Mouse (Mus musculus): ENCODE data around the gene Ccdc82. TPM values are rescaled to one million over a fixed set of nuclear protein-coding genes. Genes with fewer than 3 reads are reported as not detected.

The Ccdc82 gene
- 15.7 and 19.3 TPM in 2 replicates for total RNA-seq (2021)
- long read RNA-seq, experiment 1, full-length matches to known transcripts, result 6 of 11 reads
- long read RNA-seq, experiment 1, partial matches to known transcripts, result 3 of 11 reads
- long read RNA-seq, experiment 1, other reads (novel, unspliced or antisense), result 2 of 11 reads
- long read RNA-seq, experiment 2, partial matches to known transcripts, result 0 of 3 reads
- long read RNA-seq, experiment 2, other reads (novel, unspliced or antisense), result 2 of 3 reads

DNA sequence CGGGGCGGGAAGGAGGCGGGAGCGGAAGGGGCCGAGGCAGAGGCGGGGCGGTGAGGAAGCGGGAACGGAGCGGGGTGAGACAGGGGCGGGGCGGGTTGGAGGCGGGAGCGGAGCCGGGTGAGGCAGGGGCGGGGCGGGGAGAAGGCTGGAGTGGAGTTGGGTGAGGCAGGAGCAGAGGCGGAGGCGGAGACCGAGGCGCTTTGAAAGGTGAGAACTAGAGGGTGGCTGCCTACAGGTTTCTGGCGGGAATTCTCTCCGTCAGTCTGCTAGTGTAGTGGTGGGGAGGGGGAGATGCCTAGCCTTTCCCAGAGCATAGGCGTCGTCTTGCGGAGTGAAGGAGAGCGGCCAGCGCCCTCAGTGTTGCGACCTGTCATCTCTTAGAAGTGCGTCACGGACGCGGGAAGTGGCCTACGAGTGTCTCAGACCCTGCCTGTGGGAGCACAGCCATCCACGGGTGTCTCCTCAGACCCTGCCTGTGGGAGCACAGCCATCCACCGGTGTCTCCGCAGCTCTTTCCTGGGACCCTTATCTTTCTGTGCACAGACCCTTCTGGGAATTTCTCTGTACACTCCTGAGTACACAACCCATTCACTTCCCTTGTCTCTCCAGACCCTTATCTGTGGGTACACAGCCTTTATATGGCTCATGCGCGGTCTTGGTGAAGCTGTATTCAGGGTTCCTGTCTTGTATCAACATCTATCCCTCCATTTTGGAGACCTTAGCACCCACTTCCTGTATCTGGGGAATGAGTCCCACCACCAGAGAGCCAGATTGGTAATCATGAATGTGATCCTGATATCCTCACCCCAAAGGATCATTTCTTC, at the start of gene Ccdc82:
TSS of gene Ccdc82 (plus strand) at position 141 of the 824 bp plus-strand sequence.
- DNase-seq, result peak; percentile 98

DNA sequence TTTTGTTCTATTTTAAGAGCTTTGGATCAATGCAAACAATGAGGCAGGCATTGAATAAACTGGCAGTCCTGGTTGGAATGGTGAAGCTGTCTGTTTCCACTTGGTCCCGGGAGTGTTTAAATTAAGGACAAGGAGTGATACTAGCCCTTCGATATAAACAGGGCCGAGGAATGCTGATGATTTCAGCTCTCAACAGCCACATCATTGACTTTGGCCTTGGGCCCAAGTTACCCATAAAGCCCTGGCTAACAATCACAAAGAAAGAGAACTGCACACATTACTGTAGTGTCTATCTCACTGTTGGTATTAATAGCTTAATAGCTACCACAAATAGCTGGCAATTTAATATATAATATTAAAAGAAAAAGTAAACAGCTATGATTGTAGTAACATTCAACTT, 46.7 kb upstream of the Ccdc82 start:
- DNase-seq, result no peak

DNA sequence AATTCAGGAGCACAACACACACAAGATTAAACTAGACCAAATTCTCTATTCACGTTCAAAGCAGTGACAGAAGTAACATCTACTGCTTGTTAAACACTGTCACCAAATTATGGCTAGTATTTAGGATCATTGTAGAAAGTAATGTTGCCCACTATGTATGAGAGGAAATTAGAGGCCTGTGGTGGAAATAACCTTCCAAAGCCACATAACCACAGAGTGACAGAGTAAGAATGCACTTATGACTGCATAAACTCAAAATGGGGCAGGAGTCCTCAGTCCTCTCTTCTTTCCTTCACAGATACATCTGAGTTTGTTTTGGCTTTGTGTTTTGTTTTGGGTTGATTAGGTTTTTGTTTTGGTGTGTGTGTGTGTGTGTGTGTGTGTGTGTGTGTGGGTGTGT, 43.6 kb upstream of the Ccdc82 start:
- no peak for DNase-seq

DNA sequence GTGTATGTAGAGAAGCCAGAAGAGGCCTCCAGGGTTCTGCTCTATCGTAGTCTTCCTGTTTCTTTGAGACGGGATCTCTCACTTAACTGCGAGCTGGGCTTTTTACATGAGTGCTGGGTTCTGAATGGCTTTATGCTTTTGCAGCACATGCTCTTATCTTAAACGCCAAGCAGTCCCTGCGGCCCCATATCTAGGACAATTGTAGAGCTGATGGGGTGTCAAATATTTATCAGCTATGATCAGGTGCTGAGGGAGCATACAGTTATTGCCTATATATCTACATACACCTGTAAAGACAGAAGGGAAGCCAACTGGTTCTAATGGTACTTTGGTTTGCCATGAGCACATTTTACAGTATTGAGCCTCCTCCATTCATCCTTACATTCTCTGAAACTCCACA, 43.1 kb upstream of the Ccdc82 start:
- no peak for DNase-seq

DNA sequence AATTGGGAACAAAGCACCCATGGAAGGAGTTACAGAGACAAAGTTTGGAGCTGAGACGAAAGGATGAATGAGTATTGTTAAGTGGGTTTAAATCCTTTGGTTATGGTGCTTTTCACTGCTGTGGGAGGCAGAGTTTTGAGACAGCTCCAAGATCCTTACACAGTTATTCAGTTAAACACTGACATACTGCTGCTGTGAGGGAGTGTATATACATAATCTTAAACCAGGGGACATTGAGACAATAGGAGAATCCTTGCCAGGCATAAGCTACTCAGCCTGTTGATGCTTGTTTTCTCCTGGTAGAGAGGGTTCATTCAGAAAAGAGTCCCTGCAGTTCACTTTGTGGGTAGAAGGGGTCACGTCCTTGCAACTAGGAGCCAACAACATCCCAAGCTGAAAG, 40.4 kb upstream of the Ccdc82 start:
- no peak for DNase-seq

DNA sequence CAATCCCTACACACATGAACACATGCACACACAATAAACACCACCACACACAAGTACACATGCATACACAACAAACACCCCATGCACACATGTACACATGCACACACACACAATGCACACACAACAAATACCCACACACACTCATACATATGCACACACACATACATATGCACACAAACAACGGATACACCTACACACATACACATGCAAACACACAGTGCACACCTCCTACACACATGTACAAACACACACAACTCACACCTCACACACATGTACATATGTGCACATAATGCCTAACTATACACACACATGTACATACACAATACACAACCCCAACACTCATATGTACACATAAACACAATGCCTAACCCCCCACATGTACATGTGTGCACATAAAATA, 20.9 kb upstream of the Ccdc82 start:
- no peak for DNase-seq

DNA sequence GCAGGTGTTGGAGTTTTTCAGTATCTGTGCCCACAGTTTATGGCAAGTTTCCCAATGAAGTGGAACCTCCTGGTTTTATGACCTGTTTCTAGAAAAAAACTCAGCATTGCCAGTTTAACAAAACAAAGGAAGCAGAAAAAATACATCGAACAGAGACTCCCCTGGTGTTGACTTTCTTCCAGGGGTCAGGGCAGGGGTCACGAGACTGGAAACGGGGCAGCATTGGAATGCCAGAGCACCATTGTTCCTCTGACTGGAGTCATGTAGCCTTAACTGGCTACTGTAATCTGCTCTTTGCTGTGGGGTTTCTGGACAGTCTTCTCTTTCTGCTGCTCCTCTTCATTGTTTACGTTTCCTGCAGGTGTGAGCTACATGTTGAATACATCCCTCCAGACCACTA, 16.2 kb upstream of the Ccdc82 start:
- DNase-seq, result no peak

DNA sequence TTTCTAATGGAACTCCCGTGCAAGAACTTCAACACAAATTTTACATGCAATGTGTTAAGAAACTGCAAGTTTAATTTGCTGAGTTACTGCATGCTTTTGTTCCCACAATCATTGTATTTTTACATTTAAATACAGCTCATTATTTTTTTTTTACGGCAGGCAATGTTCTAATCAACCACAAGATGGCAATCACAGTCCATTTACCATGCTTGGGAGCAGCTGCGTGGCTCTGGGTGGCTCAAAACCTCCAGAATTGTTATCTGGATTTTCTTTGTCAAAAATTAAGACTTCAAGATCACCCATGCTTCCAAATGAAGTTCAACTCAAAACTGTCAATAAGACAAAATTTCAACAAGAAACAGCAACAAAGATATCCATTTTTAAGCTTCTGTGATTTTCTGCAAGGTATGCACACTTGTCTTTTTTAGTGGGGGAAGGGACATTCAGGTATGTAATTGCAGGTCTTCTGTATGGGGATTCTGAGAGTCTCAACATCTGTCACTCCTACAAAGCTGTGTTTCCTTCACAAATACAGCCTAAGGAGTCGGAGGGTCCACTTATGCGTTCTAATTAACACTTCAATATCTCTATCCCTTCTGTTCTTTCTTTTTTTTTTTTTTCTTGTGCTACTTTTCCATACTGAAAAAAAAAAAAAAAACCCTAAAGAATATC, 15.1 kb upstream of the Ccdc82 start:
- DNase-seq, result peak; percentile 21

DNA sequence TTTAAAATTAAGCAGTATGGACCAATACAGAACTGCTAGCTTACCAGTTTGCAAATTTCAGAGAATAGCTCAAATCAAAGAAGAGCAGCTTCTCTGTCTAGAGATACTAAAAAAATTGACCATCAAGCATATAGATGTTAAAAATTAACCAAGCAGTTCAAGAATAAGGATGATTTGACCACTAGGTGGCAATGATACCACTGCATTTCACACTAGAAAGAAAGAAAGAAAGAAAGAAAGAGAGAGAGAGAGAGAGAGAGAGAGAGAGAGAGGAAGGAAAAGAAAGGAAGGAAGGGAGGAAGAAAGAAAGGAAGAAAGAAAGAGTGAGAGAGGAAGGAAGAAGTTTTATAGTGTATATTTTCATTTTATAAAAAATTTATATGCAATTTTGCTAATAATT, 4.4 kb upstream of the Ccdc82 start:
- DNase-seq, result no peak

DNA sequence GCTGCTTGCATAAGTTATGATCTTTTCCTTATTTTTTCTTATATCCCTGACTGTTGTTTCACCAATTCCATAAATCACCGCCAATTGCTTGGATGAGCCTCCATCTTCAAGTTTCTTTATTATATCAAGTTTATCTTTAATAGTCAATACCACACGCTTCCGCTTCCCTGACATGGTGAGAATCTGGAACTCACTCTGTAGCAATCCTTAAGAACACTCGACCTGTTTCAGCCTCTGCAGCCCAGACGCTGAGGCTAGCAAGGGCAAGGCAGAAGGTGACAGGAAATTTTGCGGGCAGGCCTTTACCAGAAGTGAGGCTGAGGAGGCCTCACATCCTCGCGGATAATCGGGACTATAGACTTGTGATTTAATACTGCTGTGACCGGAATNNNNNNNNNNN, 1.3 kb upstream of the Ccdc82 start, which contains the start of gene Jrkl:
TSS of gene Jrkl (minus strand) at position 349 of the 400 bp plus-strand sequence.
- DNase-seq, result peak; percentile 25

DNA sequence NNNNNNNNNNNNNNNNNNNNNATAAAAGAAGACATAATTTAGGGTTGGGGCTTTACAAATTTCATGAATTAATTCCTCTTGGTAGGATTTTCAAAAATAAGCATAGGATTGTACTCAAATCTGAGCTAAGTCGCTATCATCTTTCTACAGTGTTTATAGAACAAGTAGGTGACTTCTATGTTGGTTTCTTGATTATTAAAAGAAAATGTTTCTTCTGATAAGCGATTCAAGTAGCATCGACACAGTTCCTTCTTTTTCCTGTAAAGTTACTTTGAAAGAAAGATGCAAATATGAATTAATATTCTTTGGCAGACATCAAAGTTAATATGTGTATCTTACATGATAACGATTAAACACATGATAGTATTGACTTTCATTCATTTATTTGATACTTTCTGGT, 1.3 kb downstream of the Ccdc82 start:
- no peak for DNase-seq

DNA sequence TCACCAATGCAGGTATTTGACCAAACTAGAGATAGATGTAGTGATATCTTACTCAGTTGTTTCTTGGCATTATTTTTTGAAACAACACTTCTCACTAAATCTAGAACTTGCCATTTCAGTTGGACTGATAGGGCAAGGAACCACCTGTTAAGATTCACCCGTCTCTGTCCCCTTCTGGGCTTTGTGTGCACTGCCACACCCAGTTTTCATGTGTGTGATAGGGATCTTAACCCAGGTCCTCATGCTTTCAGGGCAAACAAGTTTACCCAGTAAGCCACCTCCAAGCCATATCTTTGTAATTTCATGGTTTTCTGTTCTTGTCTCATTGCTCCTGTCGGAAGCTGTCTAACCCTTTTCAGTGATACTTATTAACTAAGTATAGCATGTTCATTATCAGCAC, 4.5 kb downstream of the Ccdc82 start:
- no peak for DNase-seq

DNA sequence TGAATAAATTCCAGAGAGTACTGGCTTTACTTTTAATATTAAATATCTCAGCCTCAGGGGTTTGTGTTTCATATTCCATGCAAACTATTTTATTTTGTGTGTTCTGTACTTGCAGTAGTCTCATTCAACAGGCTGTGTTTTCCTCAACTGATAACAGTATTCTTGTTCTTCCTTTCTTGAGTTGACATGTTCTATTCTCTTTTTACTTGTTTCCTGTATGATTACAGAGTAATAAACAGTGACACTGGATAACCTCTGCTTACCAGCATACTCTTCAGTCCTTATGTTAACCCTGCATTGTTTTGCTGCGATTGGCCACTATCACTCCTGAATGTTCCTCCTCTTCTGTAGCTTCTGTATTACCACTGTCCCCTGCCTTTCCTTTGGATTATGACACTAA, 10.0 kb downstream of the Ccdc82 start:
- no peak for DNase-seq

DNA sequence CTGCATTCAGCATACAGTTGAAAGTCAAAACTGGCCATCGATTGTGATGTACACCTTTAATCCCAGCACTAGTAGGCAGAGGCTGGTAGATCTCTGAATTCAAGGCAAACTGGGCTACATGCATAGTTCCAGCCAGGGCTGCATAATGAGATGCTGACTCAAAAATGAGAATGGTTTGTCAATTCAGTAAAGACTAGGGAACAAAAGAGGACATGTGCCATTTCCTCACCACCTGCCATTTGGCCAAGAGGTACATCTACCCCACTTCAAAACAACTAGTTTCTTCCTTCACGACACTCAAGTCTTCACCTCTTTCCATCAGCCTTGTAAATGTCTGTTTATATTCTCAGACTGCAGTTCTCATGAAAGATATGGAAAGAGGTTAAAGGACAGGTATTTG, 11.4 kb downstream of the Ccdc82 start:
- DNase-seq, result no peak

DNA sequence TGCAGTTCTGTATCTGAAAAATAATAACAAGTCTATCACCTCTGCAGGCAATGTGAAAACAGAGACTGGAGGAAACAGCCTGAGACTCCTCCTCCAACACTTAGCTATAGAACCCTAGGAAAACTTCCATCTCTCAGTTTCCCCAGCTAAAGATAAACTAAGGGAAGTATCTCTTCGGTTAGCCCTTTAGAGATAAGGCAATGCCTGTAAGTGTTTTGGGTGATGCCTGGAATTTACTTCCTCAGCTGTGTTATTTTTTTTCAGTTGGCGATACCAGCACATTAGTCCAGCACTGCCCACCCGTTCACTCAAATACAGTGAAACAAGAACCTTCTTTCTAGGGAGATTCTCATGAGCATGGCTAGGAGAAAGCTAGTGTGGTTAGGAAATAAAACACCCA, 14.2 kb downstream of the Ccdc82 start:
- no peak for DNase-seq

DNA sequence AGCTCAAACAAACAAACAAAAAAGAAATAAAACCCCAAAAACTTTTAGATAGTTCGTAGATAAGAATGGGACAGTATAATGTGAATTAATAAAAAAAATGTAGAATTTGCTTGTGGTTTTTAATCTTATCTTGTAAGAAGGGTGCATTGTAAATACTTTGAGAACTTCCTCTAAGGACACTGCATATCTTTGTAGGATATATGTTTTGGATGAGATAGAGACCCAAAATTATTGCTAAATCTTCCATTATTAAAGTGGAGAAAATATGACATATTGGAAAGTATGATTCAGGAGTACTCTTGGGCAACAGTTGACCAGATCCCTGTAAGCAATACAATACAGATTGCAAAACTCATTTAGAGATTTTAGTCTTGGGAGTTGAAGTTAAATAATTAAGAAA, 26.5 kb downstream of the Ccdc82 start:
- no peak for DNase-seq

DNA sequence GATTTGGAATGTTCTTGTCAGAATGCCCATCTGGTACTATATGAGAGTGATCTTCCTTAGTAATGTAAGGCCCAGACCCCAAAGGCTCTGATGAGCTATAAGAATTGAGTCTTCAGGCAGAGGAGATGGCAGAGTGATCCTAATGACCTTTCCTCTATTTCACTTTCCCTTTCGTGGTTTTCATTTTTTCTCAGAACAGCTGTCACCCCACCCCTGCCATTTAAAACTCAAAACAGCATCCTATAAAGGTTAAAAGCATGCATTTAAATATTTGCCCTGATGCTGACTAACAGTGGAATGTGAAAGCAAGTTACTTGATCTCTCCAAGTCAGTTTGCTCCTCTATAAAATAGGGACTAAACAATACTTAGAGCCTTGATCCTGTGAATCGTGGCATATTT, 40.7 kb downstream of the Ccdc82 start:
- no peak for DNase-seq

DNA sequence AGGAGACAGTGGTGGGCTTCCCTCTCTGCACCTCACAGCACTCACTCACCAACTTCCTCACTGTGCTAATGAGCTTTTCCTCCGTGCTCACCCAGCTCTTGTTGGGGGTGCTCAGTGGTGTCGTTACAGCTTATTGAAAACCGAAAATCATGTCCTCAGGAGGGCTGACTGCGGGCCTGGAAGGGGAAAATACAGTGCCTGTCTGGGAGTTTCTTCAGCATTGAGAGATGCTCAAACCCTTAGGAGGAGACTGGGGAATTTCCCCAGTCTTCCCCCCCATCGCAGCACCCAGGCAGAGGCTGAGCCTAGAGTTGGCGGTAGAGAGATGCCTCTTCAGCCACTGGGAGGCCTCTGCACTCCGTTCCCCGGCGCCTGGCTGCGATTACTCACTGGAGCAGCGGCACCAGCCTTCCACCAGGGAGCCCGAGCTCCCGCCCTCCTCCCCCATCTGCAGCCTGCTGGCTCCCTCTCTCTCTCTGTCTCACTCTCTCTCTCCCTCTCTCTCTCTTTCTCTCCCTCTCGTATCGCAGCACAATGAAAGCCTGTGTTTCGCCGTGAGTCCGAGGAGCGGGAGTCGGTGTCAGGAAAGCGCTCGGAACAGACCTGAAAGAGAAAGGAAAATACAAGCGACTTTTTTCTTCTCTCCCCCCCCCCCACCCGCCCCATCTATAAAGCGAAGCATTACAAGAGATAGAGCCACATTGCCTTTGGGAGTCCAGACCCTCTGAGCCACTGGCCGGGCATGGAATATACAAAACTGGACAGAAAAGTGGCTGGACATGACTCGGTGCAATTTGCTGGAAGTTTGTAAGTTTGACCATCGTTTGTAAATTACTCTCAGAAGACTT, 49.7 kb downstream of the Ccdc82 start:
- DNase-seq, result peak; percentile 96

DNA sequence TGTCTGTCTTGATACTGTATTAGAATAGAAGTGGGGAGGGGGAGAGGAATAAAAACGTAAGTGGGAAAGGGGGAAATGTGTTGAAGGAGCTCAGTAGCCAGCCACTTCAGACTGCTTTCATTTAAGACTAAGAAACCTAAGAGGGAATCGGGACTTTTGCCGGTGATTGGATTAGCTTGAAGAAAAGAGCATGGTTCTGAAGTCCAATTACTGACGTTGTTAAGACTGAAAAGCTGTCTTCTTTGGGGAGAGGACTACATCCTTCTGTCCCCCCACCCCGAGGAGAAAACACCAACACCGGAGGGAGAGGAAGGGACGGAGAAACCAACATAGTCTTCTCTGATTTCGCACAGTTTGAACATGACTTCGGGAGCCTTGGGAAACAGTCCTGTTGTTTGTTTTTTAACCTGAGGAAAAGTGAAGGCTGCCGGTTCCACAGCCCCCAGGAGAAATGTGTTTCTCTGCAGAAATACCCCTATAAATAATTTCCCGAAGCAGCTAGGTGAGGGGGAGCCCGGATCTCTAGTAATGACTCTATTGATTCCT, 50.4 kb downstream of the Ccdc82 start:
- DNase-seq, result peak; percentile 21

DNA sequence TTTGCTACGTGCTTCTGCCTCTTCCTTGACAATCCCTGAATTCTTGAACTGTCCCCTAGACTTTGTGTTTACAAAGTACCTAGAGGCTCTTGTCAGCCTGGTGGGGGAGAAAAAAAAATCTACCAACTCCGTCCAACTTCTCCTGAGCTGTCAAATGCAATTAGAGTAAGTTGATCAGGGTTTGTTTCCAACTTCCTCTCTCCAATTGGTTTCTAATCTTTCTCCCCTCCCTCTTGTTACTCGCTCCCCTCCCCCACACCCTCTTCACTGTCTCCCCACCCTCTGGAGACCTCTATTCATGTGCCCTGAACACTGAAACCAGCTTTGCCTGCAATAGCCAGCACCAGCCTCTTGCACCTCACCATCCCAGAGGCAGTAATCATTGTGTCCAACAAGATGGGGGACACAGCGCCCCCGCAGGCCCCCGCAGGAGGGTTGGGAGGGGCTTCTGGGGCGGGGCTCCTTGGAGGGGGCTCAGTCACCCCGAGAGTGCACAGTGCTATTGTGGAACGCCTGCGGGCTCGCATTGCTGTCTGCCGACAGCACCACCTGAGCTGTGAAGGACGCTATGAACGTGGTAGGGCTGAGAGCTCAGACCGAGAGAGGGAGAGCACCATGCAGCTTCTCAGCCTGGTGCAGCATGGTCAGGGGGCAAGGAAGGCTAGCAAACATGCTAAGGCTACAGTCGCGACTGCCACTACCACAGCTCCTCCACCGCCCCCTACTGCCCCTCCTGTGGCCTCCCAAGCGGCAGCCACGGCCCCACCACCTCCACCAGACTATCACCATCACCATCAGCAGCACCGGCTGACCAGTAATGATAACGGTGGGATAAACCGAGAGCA, 51.1 kb downstream of the Ccdc82 start, which contains the start of gene Maml2:
TSS of gene Maml2 (plus strand) at position 290 of the 845 bp plus-strand sequence.
- DNase-seq, result peak; percentile 77

DNA sequence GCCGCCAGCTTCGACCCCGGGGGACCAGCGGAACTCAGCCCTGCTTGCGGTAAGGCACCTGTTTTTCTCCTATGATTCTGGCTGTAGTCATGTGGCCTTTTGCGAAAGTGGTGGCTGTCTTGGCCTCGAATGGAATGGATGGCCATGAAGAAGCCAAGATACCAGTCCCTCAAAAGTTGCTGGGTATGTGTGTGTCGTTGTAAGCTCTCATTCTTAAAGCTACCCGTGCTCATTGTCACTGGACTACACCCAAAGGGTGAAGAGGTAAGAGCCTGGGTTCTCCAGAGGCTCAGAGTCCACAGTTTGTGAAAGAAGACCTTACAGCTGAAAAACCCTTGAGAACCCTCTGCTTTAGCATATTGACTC, 51.7 kb downstream of the Ccdc82 start:
- DNase-seq, result no peak

Data from adrenal gland, postnatal 14 days (tissue).